Mouse (Mus musculus): Measurements from ENCODE around the gene Olfr958. TPM values are rescaled to one million over a fixed set of nuclear protein-coding genes. Genes with fewer than 3 reads are reported as not detected.

Olfr958 gene
- total RNA-seq, 1 experiment: not detected

DNA sequence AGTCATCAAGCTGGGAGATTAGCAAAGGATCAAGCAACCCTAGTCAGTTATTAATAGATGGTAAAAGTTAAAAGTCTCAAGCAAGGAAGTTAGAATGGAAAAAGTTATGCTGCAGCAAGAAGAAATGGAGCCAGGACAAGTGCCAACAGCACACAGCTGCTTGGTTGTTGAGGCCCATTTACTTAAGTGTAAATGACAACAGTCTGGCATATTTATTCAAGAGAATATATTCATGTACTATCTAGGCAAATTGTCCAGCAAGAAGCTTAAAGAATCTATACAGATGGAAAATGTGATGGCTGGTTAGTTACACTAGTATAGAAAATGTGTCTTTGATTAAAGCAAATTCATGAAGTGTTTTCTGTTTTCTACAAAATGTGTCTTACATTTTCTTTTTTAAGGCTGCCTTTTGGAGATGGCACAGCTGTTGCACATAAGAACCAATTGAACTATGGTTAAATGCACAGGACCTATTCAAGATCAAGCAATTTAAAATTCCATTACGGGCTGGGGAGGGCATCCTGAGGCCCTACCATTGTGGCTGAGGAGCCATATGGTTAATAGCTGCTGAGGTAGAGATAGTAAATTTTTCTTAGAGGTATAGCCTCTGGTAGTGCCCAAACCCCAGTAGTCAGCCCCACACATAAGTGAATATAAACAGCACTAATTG lies 30.1 kb downstream of the Olfr958 start:
- Histone ChIP-seq H3K9ac (ENCODE audit: insufficient read depth, low read depth, low read length, poor library complexity, severe bottlenecking) (no peak overlapping the region), H3K4me1 (ENCODE audit: control insufficient read depth in 2 of 2, insufficient read depth in 2 of 2, low read length in 2 of 2, poor library complexity in 1 of 2) (no peaks in the 10 kb centered on the region), H3K36me3 (ENCODE audit: control insufficient read depth, insufficient read depth, low read length, poor library complexity, severe bottlenecking) (no peaks in the 10 kb centered on the region), H3K9me3 (ENCODE audit: control insufficient read depth, insufficient read depth, low read depth, low read length) (no peaks in the 10 kb centered on the region), H3K27ac (ENCODE audit: insufficient read depth, low read depth, low read length, poor library complexity, severe bottlenecking) (no peak overlapping the region), H3K4me3 (ENCODE audit: insufficient read depth in 1 of 2, low read depth in 1 of 2, low read length in 2 of 2, poor library complexity in 1 of 2, severe bottlenecking in 1 of 2) (no peak overlapping the region)
- no peak for TF ChIP-seq MAFK (IDR thresholded peaks at IDR 0.05; ENCODE audit: insufficient read depth, low read depth, low read length)
- no peak for DNase-seq (ENCODE audit: low read depth, low spot score)
- in situ Hi-C loops (cut with MboI; ENCODE audit: low sequenced_read_pairs in 2 of 2, unreplicated experiment in 2 of 2): no loop called here

GRCm38 (mm10) chr9:39518595-39518994 lies 35.3 kb downstream of the Olfr958 start:
- Histone ChIP-seq H3K36me3 (ENCODE audit: control insufficient read depth, insufficient read depth, low read length, poor library complexity, severe bottlenecking) (no peaks in the 10 kb centered on the region), H3K4me3 (ENCODE audit: insufficient read depth in 1 of 2, low read depth in 1 of 2, low read length in 2 of 2, poor library complexity in 1 of 2, severe bottlenecking in 1 of 2) (no peak overlapping the region), H3K9me3 (ENCODE audit: control insufficient read depth, insufficient read depth, low read depth, low read length) (no peaks in the 10 kb centered on the region), H3K4me1 (ENCODE audit: control insufficient read depth in 2 of 2, insufficient read depth in 2 of 2, low read length in 2 of 2, poor library complexity in 1 of 2) (no peaks in the 10 kb centered on the region), H3K9ac (ENCODE audit: insufficient read depth, low read depth, low read length, poor library complexity, severe bottlenecking) (no peak overlapping the region), H3K27ac (ENCODE audit: insufficient read depth, low read depth, low read length, poor library complexity, severe bottlenecking) (no peak overlapping the region)
- in situ Hi-C loops (cut with MboI; ENCODE audit: low sequenced_read_pairs in 2 of 2, unreplicated experiment in 2 of 2): no loop called here
- TF ChIP-seq CHD2 (IDR thresholded peaks at IDR 0.05; ENCODE audit: low read depth, low read length) (no peak), ZNF384 (IDR thresholded peaks at IDR 0.05; ENCODE audit: low read depth, low read length) (no peak), HCFC1 (IDR thresholded peaks at IDR 0.05; ENCODE audit: borderline replicate concordance, insufficient read depth, low read length) (no peak), MAFK (IDR thresholded peaks at IDR 0.05; ENCODE audit: insufficient read depth, low read depth, low read length) (no peak), ZC3H11A (IDR thresholded peaks at IDR 0.05; ENCODE audit: borderline replicate concordance, low read depth, low read length) (no peak)
- DNase-seq (ENCODE audit: low read depth, low spot score): no peak

- Histone ChIP-seq H3K4me3 (ENCODE audit: insufficient read depth in 1 of 2, low read depth in 1 of 2, low read length in 2 of 2, poor library complexity in 1 of 2, severe bottlenecking in 1 of 2) (no peak within 1 kb of the TSS), H3K36me3 (ENCODE audit: control insufficient read depth, insufficient read depth, low read length, poor library complexity, severe bottlenecking) (no peaks in the 10 kb centered on the region), H3K27ac (ENCODE audit: insufficient read depth, low read depth, low read length, poor library complexity, severe bottlenecking) (no peak within 1 kb of the TSS), H3K9me3 (ENCODE audit: control insufficient read depth, insufficient read depth, low read depth, low read length) (no peaks in the 10 kb centered on the region), H3K9ac (ENCODE audit: insufficient read depth, low read depth, low read length, poor library complexity, severe bottlenecking) (no peak within 1 kb of the TSS), H3K4me1 (ENCODE audit: control insufficient read depth in 2 of 2, insufficient read depth in 2 of 2, low read length in 2 of 2, poor library complexity in 1 of 2) (no peaks in the 10 kb centered on the region)
- DNase-seq (ENCODE audit: low read depth, low spot score): no peak
- in situ Hi-C loops (cut with MboI; ENCODE audit: low sequenced_read_pairs in 2 of 2, unreplicated experiment in 2 of 2): no loop called here
- TF ChIP-seq ZC3H11A (IDR thresholded peaks at IDR 0.05; ENCODE audit: borderline replicate concordance, low read depth, low read length): no peak
- no peak for TF ChIP-seq HCFC1 (IDR thresholded peaks at IDR 0.05; ENCODE audit: borderline replicate concordance, insufficient read depth, low read length)
- no peak for TF ChIP-seq MAFK (IDR thresholded peaks at IDR 0.05; ENCODE audit: insufficient read depth, low read depth, low read length)
- no peak for TF ChIP-seq CHD2 (IDR thresholded peaks at IDR 0.05; ENCODE audit: low read depth, low read length)
- TF ChIP-seq ZNF384 (IDR thresholded peaks at IDR 0.05; ENCODE audit: low read depth, low read length): no peak
Observed at GRCm38 (mm10) chr9:39515531-39515930, 38.3 kb downstream of the Olfr958 start, which contains the start of gene Olfr957. Gene Olfr957 (minus strand): TSS chr9:39515809.

DNA sequence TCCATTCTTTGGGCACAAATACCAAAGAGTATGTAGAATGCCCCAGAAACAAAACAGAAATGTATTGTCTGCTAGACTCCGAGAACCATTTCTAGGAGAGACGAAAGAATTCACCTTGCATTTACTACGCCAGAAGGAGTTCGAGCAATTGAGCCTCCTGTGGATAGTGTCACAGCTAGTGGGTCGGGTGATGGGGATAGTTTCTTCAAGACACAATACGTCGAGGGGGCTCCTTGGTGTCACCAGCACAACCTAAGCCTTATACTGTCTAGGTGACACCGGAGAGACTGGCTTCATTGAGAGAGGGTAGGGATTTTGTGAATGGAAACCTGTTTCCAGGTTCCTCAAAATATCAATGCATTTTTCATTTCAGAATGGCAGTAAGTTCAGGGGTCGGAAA lies 44.4 kb downstream of the Olfr958 start:
- no peak for TF ChIP-seq HCFC1 (IDR thresholded peaks at IDR 0.05; ENCODE audit: borderline replicate concordance, insufficient read depth, low read length)
- TF ChIP-seq MAFK (IDR thresholded peaks at IDR 0.05; ENCODE audit: insufficient read depth, low read depth, low read length): no peak
- TF ChIP-seq CHD2 (IDR thresholded peaks at IDR 0.05; ENCODE audit: low read depth, low read length): no peak
- no peak for TF ChIP-seq ZC3H11A (IDR thresholded peaks at IDR 0.05; ENCODE audit: borderline replicate concordance, low read depth, low read length)
- no peak for TF ChIP-seq ZNF384 (IDR thresholded peaks at IDR 0.05; ENCODE audit: low read depth, low read length)
- Histone ChIP-seq H3K4me1 (ENCODE audit: control insufficient read depth in 2 of 2, insufficient read depth in 2 of 2, low read length in 2 of 2, poor library complexity in 1 of 2) (no peaks in the 10 kb centered on the region), H3K9me3 (ENCODE audit: control insufficient read depth, insufficient read depth, low read depth, low read length) (no peaks in the 10 kb centered on the region), H3K27ac (ENCODE audit: insufficient read depth, low read depth, low read length, poor library complexity, severe bottlenecking) (no peak overlapping the region), H3K4me3 (ENCODE audit: insufficient read depth in 1 of 2, low read depth in 1 of 2, low read length in 2 of 2, poor library complexity in 1 of 2, severe bottlenecking in 1 of 2) (no peak overlapping the region), H3K9ac (ENCODE audit: insufficient read depth, low read depth, low read length, poor library complexity, severe bottlenecking) (no peak overlapping the region), H3K36me3 (ENCODE audit: control insufficient read depth, insufficient read depth, low read length, poor library complexity, severe bottlenecking) (no peaks in the 10 kb centered on the region)
- no peak for DNase-seq (ENCODE audit: low read depth, low spot score)
- in situ Hi-C loops (cut with MboI; ENCODE audit: low sequenced_read_pairs in 2 of 2, unreplicated experiment in 2 of 2): no loop called here

DNA sequence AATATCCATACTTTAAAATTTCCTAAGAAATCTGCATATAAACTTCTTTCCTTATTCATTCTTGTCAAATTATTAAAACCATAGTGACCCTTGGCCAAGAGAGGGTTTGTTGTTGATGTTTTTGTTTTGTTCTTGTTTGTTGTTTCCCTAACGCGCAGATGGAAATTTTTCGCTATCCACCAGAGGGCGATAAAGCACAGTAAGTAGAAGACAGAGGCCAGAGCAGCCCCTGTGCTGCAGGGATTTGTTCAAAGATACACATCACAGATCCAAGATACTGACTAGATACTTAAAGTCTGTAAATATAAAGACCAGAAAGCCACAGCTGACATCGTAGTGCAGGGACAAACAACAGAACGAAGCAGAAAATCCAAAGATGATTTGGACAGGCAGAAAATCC lies 44.9 kb downstream of the Olfr958 start:
- in situ Hi-C loops (cut with MboI; ENCODE audit: low sequenced_read_pairs in 2 of 2, unreplicated experiment in 2 of 2): no loop called here
- peak; percentile 56 for DNase-seq (ENCODE audit: low read depth, low spot score)
- TF ChIP-seq ZC3H11A (IDR thresholded peaks at IDR 0.05; ENCODE audit: borderline replicate concordance, low read depth, low read length) (peak; percentile 86), HCFC1 (IDR thresholded peaks at IDR 0.05; ENCODE audit: borderline replicate concordance, insufficient read depth, low read length) (no peak)
- H3K9me3 ChIP-seq (ENCODE audit: control insufficient read depth, insufficient read depth, low read depth, low read length): no peaks in the 10 kb centered on the region
- no peaks in the 10 kb centered on the region for H3K4me1 ChIP-seq (ENCODE audit: control insufficient read depth in 2 of 2, insufficient read depth in 2 of 2, low read length in 2 of 2, poor library complexity in 1 of 2)
- H3K27ac ChIP-seq (ENCODE audit: insufficient read depth, low read depth, low read length, poor library complexity, severe bottlenecking): no peak overlapping the region
- H3K9ac ChIP-seq (ENCODE audit: insufficient read depth, low read depth, low read length, poor library complexity, severe bottlenecking): no peak overlapping the region
- no peak overlapping the region for H3K4me3 ChIP-seq (ENCODE audit: insufficient read depth in 1 of 2, low read depth in 1 of 2, low read length in 2 of 2, poor library complexity in 1 of 2, severe bottlenecking in 1 of 2)
- no peaks in the 10 kb centered on the region for H3K36me3 ChIP-seq (ENCODE audit: control insufficient read depth, insufficient read depth, low read length, poor library complexity, severe bottlenecking)

Other genes with a start within 250 kb of the Olfr958 start
- not detected in 2 replicates for gene Olfr948, start 228.0 kb downstream of the Olfr958 start, total RNA-seq (2012; rRNA removed)
- not detected in 2 replicates for gene Olfr951, start 166.6 kb downstream of the Olfr958 start, total RNA-seq (2012; rRNA removed)
- gene Olfr952, start 126.9 kb downstream of the Olfr958 start, total RNA-seq (2012; rRNA removed): not detected in 2 replicates
- not detected in 2 replicates for gene Olfr954, start 97.4 kb downstream of the Olfr958 start, total RNA-seq (2012; rRNA removed)
- gene Olfr955, start 82.1 kb downstream of the Olfr958 start, total RNA-seq (2012; rRNA removed): not detected in 2 replicates
- not detected in 2 replicates for gene Olfr44, start 60.1 kb downstream of the Olfr958 start, total RNA-seq (2012; rRNA removed)
- gene Olfr957, start 38.2 kb downstream of the Olfr958 start, total RNA-seq (2012; rRNA removed): not detected in 2 replicates
- gene Olfr959, start 21.5 kb upstream of the Olfr958 start, total RNA-seq (2012; rRNA removed): not detected in 2 replicates
- gene AW551984, start 50.3 kb upstream of the Olfr958 start, total RNA-seq (2012; rRNA removed): 0.74 and 2.0 TPM in 2 replicates
- not detected in 2 replicates for gene Olfr148, start 56.6 kb upstream of the Olfr958 start, total RNA-seq (2012; rRNA removed)
- gene Olfr960, start 67.3 kb upstream of the Olfr958 start, total RNA-seq (2012; rRNA removed): not detected in 2 replicates
- not detected in 2 replicates for gene Olfr961, start 91.0 kb upstream of the Olfr958 start, total RNA-seq (2012; rRNA removed)
- not detected in 2 replicates for gene Olfr963, start 113.2 kb upstream of the Olfr958 start, total RNA-seq (2012; rRNA removed)
- not detected in 2 replicates for gene Olfr149, start 153.1 kb upstream of the Olfr958 start, total RNA-seq (2012; rRNA removed)
- gene Olfr965, start 157.3 kb upstream of the Olfr958 start, total RNA-seq (2012; rRNA removed): not detected in 2 replicates
- gene Olfr150, start 176.9 kb upstream of the Olfr958 start, total RNA-seq (2012; rRNA removed): not detected in 2 replicates
- not detected in 2 replicates for gene Olfr967, start 192.2 kb upstream of the Olfr958 start, total RNA-seq (2012; rRNA removed)
- gene Olfr968, start 229.2 kb upstream of the Olfr958 start, total RNA-seq (2012; rRNA removed): 0.05 TPM in 1 of 2 replicates, not detected in the other
- not detected in 2 replicates for gene Olfr969, start 236.9 kb upstream of the Olfr958 start, total RNA-seq (2012; rRNA removed)

Data from ES-E14 (cell line).